Mouse (Mus musculus): ENCODE measurements around the gene Chdh. TPM values are rescaled to one million over a fixed set of nuclear protein-coding genes. Genes with fewer than 3 reads are reported as not detected.

The Chdh gene
- polyA plus RNA-seq, 1 experiment from 2014 or later = 1.9 TPM

GRCm38 (mm10) chr14:30009864-30010560, 1.2 kb downstream of the Chdh start:
- Histone ChIP-seq H3K9ac (ENCODE audit: low read length) (no peak overlapping the region), H3K9me3 (ENCODE audit: control insufficient read depth, low read length) (no peaks in the 10 kb centered on the region), H3K27ac (ENCODE audit: low read length) (no peak overlapping the region; the same call in 1 of the 2 replicates), H3K4me2 (ENCODE audit: low read depth, low read length) (peak overlapping the region; percentile 82; the same call in 1 of the 2 replicates), H3K4me3 (ENCODE audit: low read length) (no peak overlapping the region; the same call in 1 of the 2 replicates), H3K27me3 (ENCODE audit: control insufficient read depth, insufficient read depth, low read depth, low read length) (no peaks in the 10 kb centered on the region; the same call in 1 of the 2 replicates), H3K4me1 (replicated peaks; ENCODE audit: control insufficient read depth, insufficient read depth, low read length) (peaks cover 11% of the 10 kb centered on the region), H3K36me3 (ENCODE audit: control insufficient read depth, insufficient read depth, low read length) (no peaks in the 10 kb centered on the region)
- 48% methylated on average over 10 of the region's 10 CpGs for WGBS
- peak; percentile 40 for ATAC-seq (ENCODE audit: low read depth)

DNA sequence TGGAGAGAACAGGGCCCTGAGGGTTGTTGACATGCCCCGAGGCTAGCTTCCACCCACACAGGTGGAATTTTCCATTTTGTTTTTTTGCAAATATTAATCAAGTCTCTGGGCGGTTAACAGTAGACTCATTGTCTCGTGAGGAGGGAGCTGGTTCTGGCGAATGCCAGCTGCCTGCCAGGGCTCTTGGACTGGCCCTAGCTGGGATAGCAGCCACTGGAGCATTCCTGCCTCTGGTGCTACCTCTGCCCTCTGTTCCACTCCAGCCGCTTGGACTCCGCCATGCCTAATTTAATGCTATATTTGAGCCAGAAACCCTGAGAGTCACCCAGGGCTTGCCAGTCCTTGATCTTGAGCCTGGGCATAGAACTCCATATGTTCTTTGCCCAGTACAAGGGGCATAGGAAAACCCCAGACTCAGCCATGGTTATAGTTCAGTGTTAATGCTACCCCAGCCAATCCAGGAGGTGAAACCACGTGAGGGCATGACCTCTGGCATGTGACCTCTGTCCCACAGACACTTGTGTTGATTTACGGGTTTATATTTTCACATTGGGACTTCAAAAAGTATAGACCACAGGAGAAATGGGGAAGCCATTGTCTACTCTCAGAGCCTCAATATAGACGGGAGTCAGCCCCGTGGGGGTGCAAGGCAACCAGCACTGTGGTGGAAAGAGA, 3.2 kb downstream of the Chdh start:
- H3K27ac ChIP-seq (ENCODE audit: low read length) = no peak overlapping the region
- H3K4me3 ChIP-seq (ENCODE audit: low read length) = no peak overlapping the region
- no peak overlapping the region for H3K9ac ChIP-seq (ENCODE audit: low read length)
- H3K9me3 ChIP-seq (ENCODE audit: control insufficient read depth, low read length) = no peaks in the 10 kb centered on the region
- 66% methylated on average over 10 of the region's 10 CpGs for WGBS
- peaks cover 11% of the 10 kb centered on the region for H3K4me1 ChIP-seq (replicated peaks; ENCODE audit: control insufficient read depth, insufficient read depth, low read length)
- no peak overlapping the region for H3K4me2 ChIP-seq (ENCODE audit: low read depth, low read length)
- ATAC-seq (ENCODE audit: low read depth) = no peak
- no peaks in the 10 kb centered on the region for H3K36me3 ChIP-seq (ENCODE audit: control insufficient read depth, insufficient read depth, low read length)
- H3K27me3 ChIP-seq (ENCODE audit: control insufficient read depth, insufficient read depth, low read depth, low read length) = no peaks in the 10 kb centered on the region; the same call in 1 of the 2 replicates

- Histone ChIP-seq H3K9ac (ENCODE audit: low read length) (no peak overlapping the region), H3K27ac (ENCODE audit: low read length) (no peak overlapping the region), H3K4me1 (replicated peaks; ENCODE audit: control insufficient read depth, insufficient read depth, low read length) (peaks cover 9% of the 10 kb centered on the region), H3K36me3 (ENCODE audit: control insufficient read depth, insufficient read depth, low read length) (no peaks in the 10 kb centered on the region), H3K9me3 (ENCODE audit: control insufficient read depth, low read length) (no peaks in the 10 kb centered on the region), H3K4me2 (ENCODE audit: low read depth, low read length) (no peak overlapping the region), H3K4me3 (ENCODE audit: low read length) (no peak overlapping the region), H3K27me3 (ENCODE audit: control insufficient read depth, insufficient read depth, low read depth, low read length) (no peaks in the 10 kb centered on the region)
- 57% methylated on average over 10 of the region's 10 CpGs for WGBS
- no peak for ATAC-seq (ENCODE audit: low read depth)
Observed at GRCm38 (mm10) chr14:30014487-30014886, 5.7 kb downstream of the Chdh start.

DNA sequence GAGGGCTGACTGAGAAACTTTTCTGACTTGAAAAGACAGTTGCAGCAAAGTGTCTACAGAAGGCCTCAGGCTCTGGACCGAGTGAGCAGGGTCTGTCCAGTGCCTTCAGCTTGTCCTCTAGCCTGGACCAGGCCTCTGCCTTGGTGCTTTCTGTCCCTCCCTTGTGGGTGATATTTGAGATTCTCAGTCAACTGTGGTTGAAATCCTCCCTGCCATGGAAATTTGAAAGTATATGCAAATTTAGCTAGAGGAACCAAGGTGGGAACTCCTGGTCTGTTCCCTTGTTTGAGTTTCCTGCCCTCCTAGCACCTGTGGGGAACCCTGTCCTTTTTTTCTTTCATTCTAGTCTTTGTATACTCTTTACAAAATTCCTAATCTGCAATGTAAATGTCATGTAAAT, 6.2 kb downstream of the Chdh start:
- no peak overlapping the region for H3K9ac ChIP-seq (ENCODE audit: low read length)
- H3K4me3 ChIP-seq (ENCODE audit: low read length) = no peak overlapping the region
- H3K4me2 ChIP-seq (ENCODE audit: low read depth, low read length) = no peak overlapping the region
- H3K36me3 ChIP-seq (ENCODE audit: control insufficient read depth, insufficient read depth, low read length) = no peaks in the 10 kb centered on the region
- H3K27ac ChIP-seq (ENCODE audit: low read length) = no peak overlapping the region
- no peaks in the 10 kb centered on the region for H3K27me3 ChIP-seq (ENCODE audit: control insufficient read depth, insufficient read depth, low read depth, low read length)
- ATAC-seq (ENCODE audit: low read depth) = no peak
- H3K9me3 ChIP-seq (ENCODE audit: control insufficient read depth, low read length) = no peaks in the 10 kb centered on the region
- H3K4me1 ChIP-seq (replicated peaks; ENCODE audit: control insufficient read depth, insufficient read depth, low read length) = peaks cover 4% of the 10 kb centered on the region
- 67% methylated on average over 1 of the region's 1 CpGs for whole genome bisulfite sequencing

DNA sequence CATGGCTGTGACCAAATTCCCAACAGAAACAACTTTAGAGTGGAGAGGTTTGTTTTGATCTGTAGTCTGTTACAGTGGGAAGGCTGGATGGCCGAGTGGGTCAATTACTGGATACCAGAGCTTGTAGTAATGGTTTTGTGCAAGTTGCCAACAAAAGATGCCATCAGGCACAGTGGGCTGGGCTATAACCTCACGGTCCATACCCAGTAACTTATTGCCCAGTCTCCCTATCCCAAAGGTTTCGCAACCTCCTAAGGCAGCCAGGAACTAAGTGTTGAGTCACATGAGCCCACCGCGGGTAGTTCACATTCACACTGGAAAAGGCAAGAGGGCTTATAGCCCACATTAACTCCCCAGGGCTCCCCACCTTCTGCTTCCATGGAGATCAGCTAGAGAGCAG, 7.8 kb downstream of the Chdh start:
- ATAC-seq (ENCODE audit: low read depth) = no peak
- 77% methylated on average over 5 of the region's 5 CpGs for WGBS

DNA sequence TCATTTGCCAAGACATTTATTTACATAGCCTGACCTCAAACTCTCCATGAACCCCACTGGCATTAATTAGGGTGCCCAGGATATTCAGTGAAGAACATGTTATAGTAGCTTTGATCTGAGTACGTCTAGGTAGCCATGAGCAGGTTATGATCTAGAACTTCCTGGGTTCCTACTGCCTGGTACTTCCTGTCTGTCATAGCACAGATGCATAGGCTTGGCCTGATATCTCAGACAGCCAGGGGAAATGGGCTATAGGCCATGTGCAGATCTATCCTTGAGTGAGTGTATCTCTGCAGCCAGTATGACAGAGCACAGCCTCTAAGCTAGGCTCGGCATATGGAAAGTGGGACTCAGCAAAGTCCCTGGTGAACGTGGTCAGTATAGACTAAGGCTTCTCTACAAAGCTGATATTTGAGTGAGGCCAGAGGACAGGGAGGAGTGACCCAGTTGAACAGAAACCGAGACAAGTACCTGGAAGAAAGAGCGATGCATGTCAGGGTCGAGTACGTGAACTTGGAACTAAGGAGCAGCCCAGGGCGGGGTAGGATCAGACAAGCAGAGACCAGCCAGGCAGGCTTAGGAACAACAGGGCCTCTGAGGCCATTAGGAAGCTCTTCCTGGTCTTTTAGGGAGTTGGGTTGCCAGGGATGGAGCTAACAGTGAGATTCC, 9.1 kb downstream of the Chdh start:
- H3K4me2 ChIP-seq (ENCODE audit: low read depth, low read length) = no peak overlapping the region
- 77% methylated on average over 8 of the region's 8 CpGs for WGBS
- no peaks in the 10 kb centered on the region for H3K4me1 ChIP-seq (replicated peaks; ENCODE audit: control insufficient read depth, insufficient read depth, low read length)
- no peaks in the 10 kb centered on the region for H3K27me3 ChIP-seq (ENCODE audit: control insufficient read depth, insufficient read depth, low read depth, low read length)
- ATAC-seq (ENCODE audit: low read depth) = no peak
- no peaks in the 10 kb centered on the region for H3K9me3 ChIP-seq (ENCODE audit: control insufficient read depth, low read length)
- H3K4me3 ChIP-seq (ENCODE audit: low read length) = no peak overlapping the region
- no peaks in the 10 kb centered on the region for H3K36me3 ChIP-seq (ENCODE audit: control insufficient read depth, insufficient read depth, low read length)
- H3K9ac ChIP-seq (ENCODE audit: low read length) = no peak overlapping the region
- H3K27ac ChIP-seq (ENCODE audit: low read length) = no peak overlapping the region

More for the DNA sequence above, 7.8 kb downstream of the Chdh start:
- H3K9me3 ChIP-seq (ENCODE audit: control insufficient read depth, low read length) = no peaks in the 10 kb centered on the region
- H3K4me3 ChIP-seq (ENCODE audit: low read length) = no peak overlapping the region
- no peak overlapping the region for H3K27ac ChIP-seq (ENCODE audit: low read length)
- H3K36me3 ChIP-seq (ENCODE audit: control insufficient read depth, insufficient read depth, low read length) = no peaks in the 10 kb centered on the region
- no peaks in the 10 kb centered on the region for H3K4me1 ChIP-seq (replicated peaks; ENCODE audit: control insufficient read depth, insufficient read depth, low read length)
- no peaks in the 10 kb centered on the region for H3K27me3 ChIP-seq (ENCODE audit: control insufficient read depth, insufficient read depth, low read depth, low read length)
- no peak overlapping the region for H3K9ac ChIP-seq (ENCODE audit: low read length)
- H3K4me2 ChIP-seq (ENCODE audit: low read depth, low read length) = no peak overlapping the region

DNA sequence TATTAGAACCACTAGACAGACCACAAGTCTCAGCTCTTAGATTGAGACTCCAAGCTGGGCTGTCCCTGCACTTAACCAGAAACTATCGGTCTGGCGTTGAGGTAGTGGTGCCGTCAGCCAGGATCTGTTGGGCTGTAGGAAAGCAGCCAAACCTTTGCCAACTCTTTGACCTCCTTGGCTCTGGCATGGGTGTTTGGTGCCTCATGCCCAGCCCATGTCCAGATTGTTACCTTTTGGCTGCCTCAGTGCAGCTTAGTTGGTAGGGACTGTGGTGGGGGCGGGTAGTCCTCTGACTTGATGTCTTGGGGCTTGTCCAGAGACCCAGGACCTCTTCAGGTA, 9.6 kb downstream of the Chdh start:
- no peak overlapping the region for H3K27ac ChIP-seq (ENCODE audit: low read length)
- no peaks in the 10 kb centered on the region for H3K9me3 ChIP-seq (ENCODE audit: control insufficient read depth, low read length)
- H3K27me3 ChIP-seq (ENCODE audit: control insufficient read depth, insufficient read depth, low read depth, low read length) = no peaks in the 10 kb centered on the region
- no peak overlapping the region for H3K4me2 ChIP-seq (ENCODE audit: low read depth, low read length)
- ATAC-seq (ENCODE audit: low read depth) = no peak
- 94% methylated on average over 4 of the region's 4 CpGs for WGBS
- H3K9ac ChIP-seq (ENCODE audit: low read length) = no peak overlapping the region
- H3K36me3 ChIP-seq (ENCODE audit: control insufficient read depth, insufficient read depth, low read length) = no peaks in the 10 kb centered on the region
- no peaks in the 10 kb centered on the region for H3K4me1 ChIP-seq (replicated peaks; ENCODE audit: control insufficient read depth, insufficient read depth, low read length)
- no peak overlapping the region for H3K4me3 ChIP-seq (ENCODE audit: low read length)

DNA sequence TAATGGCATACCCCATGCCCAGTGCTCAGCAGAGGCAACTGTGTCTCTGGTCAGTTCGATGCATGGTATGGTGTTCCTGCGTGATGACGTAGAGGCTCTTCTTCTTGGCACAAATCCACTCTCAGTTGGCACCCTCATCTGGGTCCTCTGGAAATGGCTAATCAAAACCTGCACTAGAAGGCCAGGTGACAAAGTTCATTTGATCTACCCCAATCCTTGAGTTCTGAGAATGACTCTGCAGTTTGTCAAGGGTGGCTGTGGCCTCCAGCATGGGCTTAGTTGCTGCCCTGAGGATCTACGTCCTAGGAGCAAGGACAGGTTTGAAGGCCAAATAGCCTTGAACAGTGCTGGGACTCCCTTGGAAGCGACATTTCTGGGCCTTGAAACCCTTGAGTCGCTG, 10.0 kb downstream of the Chdh start:
- WGBS = 90% methylated on average over 6 of the region's 6 CpGs
- no peak for ATAC-seq (ENCODE audit: low read depth)
- H3K27ac ChIP-seq (ENCODE audit: low read length) = no peak overlapping the region
- H3K4me2 ChIP-seq (ENCODE audit: low read depth, low read length) = no peak overlapping the region
- no peaks in the 10 kb centered on the region for H3K9me3 ChIP-seq (ENCODE audit: control insufficient read depth, low read length)
- H3K27me3 ChIP-seq (ENCODE audit: control insufficient read depth, insufficient read depth, low read depth, low read length) = no peaks in the 10 kb centered on the region
- H3K9ac ChIP-seq (ENCODE audit: low read length) = no peak overlapping the region
- no peaks in the 10 kb centered on the region for H3K4me1 ChIP-seq (replicated peaks; ENCODE audit: control insufficient read depth, insufficient read depth, low read length)
- H3K36me3 ChIP-seq (ENCODE audit: control insufficient read depth, insufficient read depth, low read length) = no peaks in the 10 kb centered on the region
- no peak overlapping the region for H3K4me3 ChIP-seq (ENCODE audit: low read length)

DNA sequence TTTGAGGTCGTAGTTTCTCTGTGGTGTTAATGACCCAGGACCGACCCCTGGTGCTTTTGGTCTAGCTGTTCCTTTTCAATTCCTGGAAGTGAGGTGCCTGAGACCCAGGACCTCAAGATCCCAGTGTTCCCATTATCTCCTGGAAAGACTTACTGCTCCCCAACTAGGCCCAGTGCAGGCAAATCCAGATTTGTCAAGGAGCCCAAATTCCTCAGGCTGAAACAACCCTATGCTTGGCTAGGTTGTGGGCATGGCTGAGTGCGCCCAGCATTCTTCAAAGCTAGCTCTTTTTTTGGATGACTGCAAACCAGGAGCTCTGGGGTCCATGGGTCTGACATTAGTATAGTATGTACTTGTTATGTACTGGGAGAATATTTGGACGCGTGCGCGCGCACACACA, 10.6 kb downstream of the Chdh start:
- Histone ChIP-seq H3K36me3 (ENCODE audit: control insufficient read depth, insufficient read depth, low read length) (no peaks in the 10 kb centered on the region), H3K27ac (ENCODE audit: low read length) (no peak overlapping the region), H3K9me3 (ENCODE audit: control insufficient read depth, low read length) (no peaks in the 10 kb centered on the region), H3K27me3 (ENCODE audit: control insufficient read depth, insufficient read depth, low read depth, low read length) (no peaks in the 10 kb centered on the region), H3K4me3 (ENCODE audit: low read length) (no peak overlapping the region), H3K4me2 (ENCODE audit: low read depth, low read length) (no peak overlapping the region), H3K9ac (ENCODE audit: low read length) (no peak overlapping the region), H3K4me1 (replicated peaks; ENCODE audit: control insufficient read depth, insufficient read depth, low read length) (no peaks in the 10 kb centered on the region)
- 90% methylated on average over 8 of the region's 8 CpGs for WGBS
- no peak for ATAC-seq (ENCODE audit: low read depth)

Measured in lung, embryonic 16.5 days (tissue).